Mouse (Mus musculus) CH12.LX (cell line): ENCODE results near the gene Arih1. TPM values are rescaled to one million over a fixed set of nuclear protein-coding genes. Genes with fewer than 3 reads are reported as not detected.

Experiments used
- DNase-seq: peaks from one replicate; pipeline ENCODE4 v3.0.0-alpha.2; 2013; ENCODE audit errors: extremely low read depth
- H3K27ac ChIP-seq: 2 replicates; pipeline ENCODE4 v1.5.1; 2012; ENCODE audit warnings: low read depth, mild to moderate bottlenecking, control low read depth, moderate library complexity; ENCODE audit not compliant: insufficient read depth
- H3K27me3 ChIP-seq: replicated peaks from 2 replicates; pipeline ENCODE3; 2012; ENCODE audit warnings: inconsistent platforms
- H3K36me3 ChIP-seq, 2 experiments: replicated peaks in 1 of 2; 2 replicates each; pipeline versions ENCODE3 to v1.6.1; 2012; ENCODE audit warnings: inconsistent platforms in 1 of 2, low read length in 1 of 2, mild to moderate bottlenecking in 1 of 2, mixed read lengths in 1 of 2, moderate library complexity in 1 of 2; ENCODE audit not compliant: control insufficient read depth in 1 of 2, insufficient read depth in 1 of 2
- H3K4me1 ChIP-seq, 2 experiments: 2 replicates each; pipeline ENCODE4 v1.6.1; 2012; ENCODE audit warnings: inconsistent platforms in 1 of 2, moderate library complexity in 1 of 2; ENCODE audit not compliant: insufficient read depth in 2 of 2, control insufficient read depth in 1 of 2
- H3K4me2 ChIP-seq: 2 replicates; pipeline ENCODE4 v1.6.1; 2012; ENCODE audit warnings: low read depth, mild to moderate bottlenecking, control low read depth; ENCODE audit not compliant: poor library complexity, insufficient read depth, severe bottlenecking
- H3K4me3 ChIP-seq, 3 experiments: fragments of 150-350 bp in 1 of 3; sonication (generic) in 1 of 3; replicated peaks in 1 of 3; 2 replicates each; pipeline versions ENCODE3 to v1.5.1; 2011 to 2012; ENCODE audit warnings: low read depth in 2 of 3, low read length in 2 of 3, mild to moderate bottlenecking in 2 of 3, moderate library complexity in 2 of 3, control low read depth in 1 of 3, improper control_type of control experiment in 1 of 3, inconsistent platforms in 1 of 3, mixed read lengths in 1 of 3; ENCODE audit not compliant: poor library complexity in 1 of 3
- H3K79me2 ChIP-seq: replicated peaks from 2 replicates; pipeline ENCODE4 v1.6.1; 2012; ENCODE audit warnings: mild to moderate bottlenecking, moderate library complexity; ENCODE audit not compliant: control insufficient read depth, poor library complexity, insufficient read depth, severe bottlenecking; ENCODE audit errors: extremely low read depth
- H3K9ac ChIP-seq: 2 replicates; pipeline ENCODE4 v1.6.1; 2012; ENCODE audit warnings: low read depth, mild to moderate bottlenecking, control low read depth, moderate library complexity; ENCODE audit not compliant: insufficient read depth
- H3K9me3 ChIP-seq: replicated peaks from 2 replicates; pipeline ENCODE3; 2012; ENCODE audit warnings: low read length, inconsistent platforms, mixed read lengths
- CHD1 ChIP-seq: IDR thresholded peaks from 2 replicates; pipeline ENCODE4 v1.6.1; 2012; ENCODE audit warnings: low read depth, low read length, improper control_type of control experiment, inconsistent platforms
- CHD2 ChIP-seq: IDR thresholded peaks from 2 replicates; pipeline ENCODE4 v1.6.1; 2011; ENCODE audit warnings: low read length, improper control_type of control experiment
- E2F4 ChIP-seq: IDR thresholded peaks from 2 replicates; pipeline ENCODE4 v1.6.1; 2011; ENCODE audit warnings: low read depth, low read length, improper control_type of control experiment; ENCODE audit not compliant: insufficient replicate concordance
- ELF1 ChIP-seq: IDR thresholded peaks from 2 replicates; pipeline ENCODE4 v1.6.1; 2014; ENCODE audit warnings: low read depth, mild to moderate bottlenecking, inconsistent platforms, low read length, improper control_type of control experiment
- HCFC1 ChIP-seq: IDR thresholded peaks from 2 replicates; pipeline ENCODE4 v1.6.1; 2012; ENCODE audit warnings: low read depth, mild to moderate bottlenecking, inconsistent platforms, low read length, improper control_type of control experiment
- IRF4 ChIP-seq: IDR thresholded peaks from 2 replicates; pipeline ENCODE4 v1.6.1; 2014; ENCODE audit warnings: low read depth, mild to moderate bottlenecking, inconsistent platforms, low read length, improper control_type of control experiment
- JUN ChIP-seq: IDR thresholded peaks from 2 replicates; pipeline ENCODE4 v1.6.1; 2011; ENCODE audit warnings: low read depth, mild to moderate bottlenecking, low read length, improper control_type of control experiment, moderate library complexity; ENCODE audit not compliant: insufficient read depth
- KAT2A ChIP-seq: IDR thresholded peaks from 2 replicates; pipeline ENCODE4 v1.6.1; 2012; ENCODE audit warnings: low read length, improper control_type of control experiment, inconsistent platforms; ENCODE audit not compliant: insufficient replicate concordance
- MAX ChIP-seq: IDR thresholded peaks from 2 replicates; pipeline ENCODE4 v1.6.1; 2011; ENCODE audit warnings: low read length, improper control_type of control experiment
- MAZ ChIP-seq: IDR thresholded peaks from 2 replicates; pipeline ENCODE4 v1.6.1; 2012; ENCODE audit warnings: low read depth, mild to moderate bottlenecking, inconsistent platforms, low read length, improper control_type of control experiment, moderate library complexity
- MEF2A ChIP-seq: IDR thresholded peaks from 2 replicates; pipeline ENCODE4 v1.6.1; 2014; ENCODE audit warnings: low read depth, mild to moderate bottlenecking, inconsistent platforms, low read length, improper control_type of control experiment, borderline replicate concordance
- MXI1 ChIP-seq: IDR thresholded peaks from 2 replicates; pipeline ENCODE4 v1.6.1; 2011; ENCODE audit warnings: mild to moderate bottlenecking, low read depth, low read length, improper control_type of control experiment
- MYC ChIP-seq: IDR thresholded peaks from 2 replicates; pipeline ENCODE4 v1.6.1; 2011; ENCODE audit warnings: low read depth, mild to moderate bottlenecking, improper control_type of control experiment, low read length
- NELFE ChIP-seq: IDR thresholded peaks from 2 replicates; pipeline ENCODE4 v1.6.1; 2011; ENCODE audit warnings: low read depth, low read length, improper control_type of control experiment
- NRF1 ChIP-seq: IDR thresholded peaks from 2 replicates; pipeline ENCODE4 v1.6.1; 2014; ENCODE audit warnings: low read depth, mild to moderate bottlenecking, inconsistent platforms, low read length, improper control_type of control experiment, moderate library complexity
- POLR2A ChIP-seq: IDR thresholded peaks from 2 replicates; pipeline ENCODE4 v1.6.1; 2011; ENCODE audit warnings: low read depth, mild to moderate bottlenecking, improper control_type of control experiment, low read length
- POLR2AphosphoS2 ChIP-seq: IDR thresholded peaks from 2 replicates; pipeline ENCODE4 v1.6.1; 2011; ENCODE audit warnings: low read depth, low read length, improper control_type of control experiment
- RCOR1 ChIP-seq: conservative IDR thresholded peaks from 2 replicates; pipeline ENCODE4 v1.6.1; 2012; ENCODE audit warnings: low read depth, mild to moderate bottlenecking, inconsistent platforms, low read length, improper control_type of control experiment
- SIN3A ChIP-seq: IDR thresholded peaks from 2 replicates; pipeline ENCODE4 v1.6.1; 2012; ENCODE audit warnings: low read length, improper control_type of control experiment, inconsistent platforms
- TBP ChIP-seq: conservative IDR thresholded peaks from 2 replicates; pipeline ENCODE4 v1.6.1; 2011; ENCODE audit warnings: low read depth, low read length, improper control_type of control experiment
- TCF12 ChIP-seq: IDR thresholded peaks from 2 replicates; pipeline ENCODE4 v1.6.1; 2014; ENCODE audit warnings: low read depth, mild to moderate bottlenecking, inconsistent platforms, low read length, improper control_type of control experiment
- UBTF ChIP-seq: IDR thresholded peaks from 2 replicates; pipeline ENCODE4 v1.6.1; 2012; ENCODE audit warnings: low read depth, mild to moderate bottlenecking, inconsistent platforms, low read length, improper control_type of control experiment, moderate library complexity
- USF2 ChIP-seq: conservative IDR thresholded peaks from 2 replicates; pipeline ENCODE4 v1.6.1; 2011; ENCODE audit warnings: low read depth, low read length, improper control_type of control experiment
- ZMIZ1 ChIP-seq: IDR thresholded peaks from 2 replicates; pipeline ENCODE4 v1.6.1; 2012; ENCODE audit warnings: low read depth, mild to moderate bottlenecking, inconsistent platforms, low read length, improper control_type of control experiment
- dilution Hi-C: fragments of 300-500 bp; cut with MboI; formaldehyde crosslinking; loops from 2 replicates; pipeline ENCODE4 v1.14.3; 2020; ENCODE audit warnings: low sequenced_read_pairs; ENCODE audit not compliant: extremely low pct_unique_long_range_greater_than_20kb, extremely low pct_ligation_motif_present
- in situ Hi-C: fragments of 300-500 bp; cut with MboI; formaldehyde crosslinking; loops from 3 replicates; pipeline ENCODE4 v1.14.3; 2019; ENCODE audit warnings: low sequenced_read_pairs, low pct_ligation_motif_present, low pct_unique_long_range_greater_than_20kb, mixed read lengths
- polyA plus RNA-seq: library from polyadenylated mRNA; unstranded; fragments of >175 nt; gene quantifications from 2 replicates; pipeline ENCODE4 v1.2.1, GENCODE M21; 2012; ENCODE audit warnings: low read depth; ENCODE audit not compliant: insufficient read length
- total RNA-seq, 2 experiments: library from RNA; depleted of rRNA; stranded (reverse); fragments of 300-350 nt in 1 of 2; fragments of >200 nt in 1 of 2; gene quantifications; 2 replicates each; pipeline ENCODE4 v1.2.3; 2012 to 2014

The Arih1 gene
- total and polyA plus RNA-seq, 3 experiments = 38.7 to 68.7 (median 52.4) TPM

- no peak within 1 kb of the TSS for H3K27ac ChIP-seq
- TF ChIP-seq ELF1 (peak; percentile 94), POLR2A (peak; percentile 91), IRF4 (peak; percentile 69), USF2 (no peak), TBP (0 out of 2 replicates have a peak, but pooled peaks have one; percentile 47), CHD2 (0 out of 2 replicates have a peak, but pooled peaks have one; percentile 26), MYC (no peak), RCOR1 (no peak), MAX (no peak), POLR2AphosphoS2 (peak; percentile 79; the same call in 1 of the 2 replicates), NELFE (peak; percentile 66), CHD1 (no peak), TCF12 (peak; percentile 90), UBTF (peak; percentile 85), MAZ (no peak), JUN (no peak), MXI1 (peak; percentile 94), KAT2A (0 out of 2 replicates have a peak, but pooled peaks have one; percentile 50), E2F4 (no peak), ZMIZ1 (peak; percentile 79), MEF2A (no peak), HCFC1 (peak; percentile 74), NRF1 (peak; percentile 33; the same call in 1 of the 2 replicates), SIN3A (peak; percentile 94)
- peak within 1 kb of the TSS; percentile 88 for H3K4me2 ChIP-seq
- H3K9me3 ChIP-seq = no peaks in the 10 kb centered on the region
- in situ Hi-C loops = loop anchor here (5.0 kb wide), 1 partner anchor 119 kb away; no protein-coding TSS in a partner anchor
- H3K4me3 ChIP-seq = peak within 1 kb of the TSS; percentile 60 to 81 (median 63)
- H3K4me1 ChIP-seq = peaks cover 0 to 4% of the 10 kb centered on the region in 2 experiments; a peak in 1 of 4 replicates
- H3K9ac ChIP-seq = peak within 1 kb of the TSS; percentile 77
- no peaks in the 10 kb centered on the region for H3K27me3 ChIP-seq
- H3K79me2 ChIP-seq = no peaks in the 10 kb centered on the region
- dilution Hi-C loops = no loop called here
- H3K36me3 ChIP-seq = no peaks in the 10 kb centered on the region
- peak; percentile 89 for DNase-seq
These were observed 133.2 kb downstream of the Arih1 start, which contains the start of gene Bbs4 for GRCm38 (mm10) chr9:59353253-59353639. Gene Bbs4, minus strand, starts transcription at chr9:59353508.
